8 mouse cellular contexts compared by ENCODE assay signal in the genomic region with DNA sequence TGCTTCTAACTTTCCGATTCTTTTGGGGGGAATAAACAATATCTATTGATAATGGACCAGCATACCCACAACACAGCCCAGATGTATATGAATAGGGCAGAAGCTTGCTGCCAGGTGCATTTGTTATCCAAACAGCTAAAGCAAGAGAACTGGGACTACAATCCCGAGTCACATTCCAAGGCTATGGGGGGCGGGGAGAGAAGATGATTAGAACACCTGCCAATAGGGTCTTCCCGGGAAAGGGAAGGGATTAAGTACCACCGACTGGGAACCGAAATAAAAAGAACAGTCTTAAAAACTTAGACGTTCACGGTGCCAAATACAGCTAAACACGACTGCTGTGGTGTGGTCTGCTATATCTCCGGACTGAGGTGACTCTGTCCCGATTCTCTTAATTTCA. TPM values are rescaled to one million over a fixed set of nuclear protein-coding genes. Genes with fewer than 3 reads are reported as not detected.
DNase-seq lines count a peak whose midpoint lies in the region; ATAC-seq lines count a peak whose summit lies in the region.

No protein-coding gene starts in this region.

- ATAC-seq in limb, embryonic 12.5 days (ENCODE audit: insufficient number of reproducible peaks, insufficient read depth, low FRiP score, low TSS enrichment, low read depth): no peak
- ATAC-seq in stomach, embryonic 16.5 days (ENCODE audit: insufficient read depth, low FRiP score): no peak

- H3K4me1 ChIP-seq in limb, embryonic 12.5 days (replicated peaks): peaks cover 33% of the 10 kb centered on the region
- peaks cover 18% of the 10 kb centered on the region for H3K4me1 ChIP-seq in stomach, embryonic 16.5 days (ENCODE audit: control insufficient read depth, insufficient read depth, low read length)

- no peaks in the 10 kb centered on the region for H3K27me3 ChIP-seq in limb, embryonic 12.5 days
- no peaks in the 10 kb centered on the region for H3K27me3 ChIP-seq in stomach, embryonic 16.5 days (ENCODE audit: control insufficient read depth, insufficient read depth, low read length)

- peak; percentile 69 for DNase-seq in cerebellum, adult 9-11 months
- no peak for DNase-seq in cerebellum, adult 8-10 months
- DNase-seq in thymus, postnatal 14 days: peak; percentile 45
- DNase-seq in thymus, postnatal 0 days (ENCODE audit: low spot score): no peak
- no peak for DNase-seq in T-cell, adult 2 months (ENCODE audit: low spot score)
- DNase-seq in left cerebral cortex, adult 9 months (ENCODE audit: low spot score in 2 of 2): no peak

- H3K9me3 ChIP-seq in limb, embryonic 12.5 days: no peaks in the 10 kb centered on the region
- H3K9me3 ChIP-seq in stomach, embryonic 16.5 days (replicated peaks; ENCODE audit: control insufficient read depth, low read length): no peaks in the 10 kb centered on the region

- H3K27ac ChIP-seq in limb, embryonic 12.5 days: peak overlapping the region; percentile 100
- H3K27ac ChIP-seq in stomach, embryonic 16.5 days (ENCODE audit: low read length): peak overlapping the region; percentile 100

- WGBS in limb, embryonic 12.5 days: 7% methylated on average over 11 of the region's 11 CpGs
- WGBS in stomach, embryonic 16.5 days: 2% methylated on average over 11 of the region's 11 CpGs

- H3K4me2 ChIP-seq in limb, embryonic 12.5 days: peak overlapping the region; percentile 89
- peak overlapping the region; percentile 83 for H3K4me2 ChIP-seq in stomach, embryonic 16.5 days (ENCODE audit: low read depth, low read length)

- 0 out of 2 replicates have a peak, but pooled peaks cover 5% of the 10 kb centered on the region for H3K36me3 ChIP-seq in limb, embryonic 12.5 days
- no peaks in the 10 kb centered on the region for H3K36me3 ChIP-seq in stomach, embryonic 16.5 days (ENCODE audit: control insufficient read depth, insufficient read depth, low read length)

- H3K4me3 ChIP-seq in limb, embryonic 12.5 days (replicated peaks): peak overlapping the region; percentile 86
- H3K4me3 ChIP-seq in stomach, embryonic 16.5 days (replicated peaks; ENCODE audit: low read length): peak overlapping the region; percentile 89

- peak overlapping the region; percentile 98 for H3K9ac ChIP-seq in limb, embryonic 12.5 days (replicated peaks)
- peak overlapping the region; percentile 100 for H3K9ac ChIP-seq in stomach, embryonic 16.5 days (ENCODE audit: low read length)

RNA-seq across cellular contexts. Expression of gene Ctcf, which starts 0.9 kb away (rescaled TPM):
- 213 and 255 TPM in 2 replicates for polyA plus RNA-seq in thymus, postnatal 0 days (2015; fragmentation: Nextera tagmentation; extraction: Ambion mirVana)
- polyA plus RNA-seq in limb, embryonic 12.5 days (2016; fragmentation: Nextera tagmentation; extraction: Ambion mirVana): 149 and 160 TPM in 2 replicates
- 76.0 and 76.1 TPM in 2 replicates for polyA plus RNA-seq in stomach, embryonic 16.5 days (2015; fragmentation: Nextera tagmentation; extraction: Ambion mirVana)

RNA-seq across cellular contexts. Expression of gene Agrp, which starts 1.7 kb away (rescaled TPM):
- polyA plus RNA-seq in thymus, postnatal 0 days (2015; fragmentation: Nextera tagmentation; extraction: Ambion mirVana): 1.2 TPM in 2 replicates
- polyA plus RNA-seq in limb, embryonic 12.5 days (2016; fragmentation: Nextera tagmentation; extraction: Ambion mirVana): 0.97 and 1.4 TPM in 2 replicates
- polyA plus RNA-seq in stomach, embryonic 16.5 days (2015; fragmentation: Nextera tagmentation; extraction: Ambion mirVana): 0.81 and 0.99 TPM in 2 replicates

RNA-seq across cellular contexts. Expression of gene Ripor1, which starts 30.4 kb away (rescaled TPM):
- 28.5 and 30.8 TPM in 2 replicates for polyA plus RNA-seq in thymus, postnatal 0 days (2015; fragmentation: Nextera tagmentation; extraction: Ambion mirVana)
- 11.3 and 16.8 TPM in 2 replicates for polyA plus RNA-seq in limb, embryonic 12.5 days (2016; fragmentation: Nextera tagmentation; extraction: Ambion mirVana)
- 21.9 and 23.3 TPM in 2 replicates for polyA plus RNA-seq in stomach, embryonic 16.5 days (2015; fragmentation: Nextera tagmentation; extraction: Ambion mirVana)

RNA-seq across cellular contexts. Expression of gene Carmil2, which starts 50.6 kb away (rescaled TPM):
- 53.7 and 63.6 TPM in 2 replicates for polyA plus RNA-seq in thymus, postnatal 0 days (2015; fragmentation: Nextera tagmentation; extraction: Ambion mirVana)
- polyA plus RNA-seq in limb, embryonic 12.5 days (2016; fragmentation: Nextera tagmentation; extraction: Ambion mirVana): 0.58 and 0.59 TPM in 2 replicates
- 0.55 and 0.74 TPM in 2 replicates for polyA plus RNA-seq in stomach, embryonic 16.5 days (2015; fragmentation: Nextera tagmentation; extraction: Ambion mirVana)

Comparison
In these comparisons a context has a peak if more than half of its experiments do, and no peak if none do; other contexts are left out.
1. DNase-seq: peak in cerebellum, adult 9-11 months (single experiment) and thymus, postnatal 14 days (single experiment); none in cerebellum, adult 8-10 months (single experiment), thymus, postnatal 0 days (single experiment), T-cell, adult 2 months (single experiment) and left cerebral cortex, adult 9 months (0 of 2).